Mouse (Mus musculus) spleen, postnatal 36 days (tissue): ENCODE results near the gene Gm13277.
"Not testable (repeated sequence)": the region's sequence is repeated elsewhere in the genome, so short reads cannot be mapped to it uniquely, and the experiment has no call there.

Source experiments
- DNase-seq, 2 experiments: peaks; one replicate each; pipeline ENCODE4 v3.0.0; 2022; ENCODE audit warnings: low spot score in 2 of 2, mixed read lengths in 1 of 2

The Gm13277 gene

GRCm38 (mm10) chr4:88785409-88785808 lies 3.0 kb upstream of the Gm13277 start, which contains the start of gene Gm13276:
Gm13276 (plus strand) TSS chr4:88785709.
- not testable (repeated sequence) for DNase-seq

DNA sequence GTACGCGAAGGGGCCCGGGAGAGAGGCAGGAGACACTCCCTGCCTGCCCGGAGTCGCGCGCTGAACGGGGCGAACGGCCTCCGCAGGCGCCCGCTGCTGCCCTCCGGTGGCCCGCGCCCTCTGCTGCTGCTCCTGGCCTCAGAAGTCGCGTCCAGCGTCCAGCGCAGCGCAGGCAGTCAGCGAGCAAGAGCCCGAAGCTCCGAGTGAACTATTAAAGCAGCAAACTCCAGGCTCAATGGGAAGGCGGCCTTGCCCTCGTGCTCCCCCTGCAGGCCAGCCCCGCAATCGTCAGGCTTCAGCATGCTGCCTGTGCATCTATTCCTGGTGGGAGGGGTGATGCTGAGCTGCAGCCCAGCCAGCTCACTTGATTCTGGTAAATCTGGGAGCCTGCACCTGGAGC lies 2.8 kb downstream of the Gm13277 start, which contains the start of gene Gm13278:
Gm13278 (plus strand) TSS at position 301 of the 400 bp plus-strand sequence.
- not testable (repeated sequence) for DNase-seq

DNA sequence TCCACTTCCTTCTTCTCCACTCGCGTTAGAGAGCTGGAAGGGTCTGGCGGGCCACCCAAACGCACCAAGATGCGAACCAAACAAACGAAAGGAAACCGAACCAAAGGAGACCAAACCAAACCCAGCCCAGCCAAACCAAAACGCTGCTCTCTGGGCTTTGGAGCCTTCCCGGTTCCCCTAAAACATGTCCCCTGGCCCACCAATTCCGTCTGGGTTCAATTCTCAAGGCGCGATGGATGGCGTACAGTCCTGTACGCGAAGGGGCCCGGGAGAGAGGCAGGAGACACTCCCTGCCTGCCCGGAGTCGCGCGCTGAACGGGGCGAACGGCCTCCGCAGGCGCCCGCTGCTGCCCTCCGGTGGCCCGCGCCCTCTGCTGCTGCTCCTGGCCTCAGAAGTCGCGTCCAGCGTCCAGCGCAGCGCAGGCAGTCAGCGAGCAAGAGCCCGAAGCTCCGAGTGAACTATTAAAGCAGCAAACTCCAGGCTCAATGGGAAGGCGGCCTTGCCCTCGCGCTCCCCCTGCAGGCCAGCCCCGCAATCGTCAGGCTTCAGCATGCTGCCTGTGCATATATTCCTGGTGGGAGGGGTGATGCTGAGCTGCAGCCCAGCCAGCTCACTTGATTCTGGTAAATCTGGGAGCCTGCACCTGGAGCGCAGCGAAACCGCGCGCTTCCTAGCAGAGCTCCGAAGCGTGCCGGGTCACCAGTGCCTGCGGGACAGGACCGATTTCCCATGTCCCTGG lies 5.7 kb downstream of the Gm13277 start, which contains the start of gene Gm13275:
Gm13275 (plus strand) TSS at position 552 of the 740 bp plus-strand sequence.
- peak; percentile 55 to 58 for DNase-seq

- not testable (repeated sequence) for DNase-seq
These were observed 8.7 kb downstream of the Gm13277 start, which contains the start of gene Gm13279 for GRCm38 (mm10) chr4:88797097-88797496. Gm13279 (plus strand) TSS chr4:88797397.

DNA sequence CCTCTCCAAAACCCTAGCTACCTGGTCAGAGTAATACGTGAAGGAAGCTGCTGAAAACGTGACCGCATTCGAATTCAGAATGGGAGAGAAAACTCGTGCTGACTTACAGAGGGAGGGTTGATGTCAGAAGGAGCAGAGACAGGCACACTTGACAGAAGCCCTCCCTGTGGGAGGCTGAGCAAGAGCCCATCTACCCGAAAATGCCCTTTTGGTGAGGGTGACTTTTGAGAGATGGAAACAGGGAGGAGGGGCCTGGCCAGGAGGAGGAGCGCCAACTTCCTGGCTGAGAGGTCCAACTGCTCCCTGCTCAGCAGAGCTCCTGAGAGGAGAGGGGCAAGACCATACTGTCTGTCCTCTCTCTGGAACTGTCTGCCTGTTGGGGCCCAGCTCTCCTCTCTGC lies 10.9 kb downstream of the Gm13277 start, which contains the start of gene Gm13285:
Gm13285 (plus strand) TSS at position 301 of the 400 bp plus-strand sequence.
- not testable (repeated sequence) for DNase-seq

GRCm38 (mm10) chr4:88802954-88803353 lies 14.5 kb downstream of the Gm13277 start, which contains the start of gene Gm13287:
Gm13287 (plus strand) TSS chr4:88803254.
- DNase-seq, result not testable (repeated sequence)

DNA sequence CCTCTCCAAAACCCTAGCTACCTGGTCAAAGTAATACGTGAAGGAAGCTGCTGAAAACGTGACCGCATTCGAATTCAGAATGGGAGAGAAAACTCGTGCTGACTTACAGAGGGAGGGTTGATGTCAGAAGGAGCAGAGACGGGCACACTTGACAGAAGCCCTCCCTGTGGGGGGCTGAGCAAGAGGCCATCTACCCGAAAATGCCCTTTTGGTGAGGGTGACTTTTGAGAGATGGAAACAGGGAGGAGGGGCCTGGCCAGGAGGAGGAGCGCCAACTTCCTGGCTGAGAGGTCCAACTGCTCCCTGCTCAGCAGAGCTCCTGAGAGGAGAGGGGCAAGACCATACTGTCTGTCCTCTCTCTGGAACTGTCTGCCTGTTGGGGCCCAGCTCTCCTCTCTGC lies 16.8 kb downstream of the Gm13277 start, which contains the start of gene Gm13288:
Gm13288 (plus strand) TSS at position 301 of the 400 bp plus-strand sequence.
- not testable (repeated sequence) for DNase-seq

DNA sequence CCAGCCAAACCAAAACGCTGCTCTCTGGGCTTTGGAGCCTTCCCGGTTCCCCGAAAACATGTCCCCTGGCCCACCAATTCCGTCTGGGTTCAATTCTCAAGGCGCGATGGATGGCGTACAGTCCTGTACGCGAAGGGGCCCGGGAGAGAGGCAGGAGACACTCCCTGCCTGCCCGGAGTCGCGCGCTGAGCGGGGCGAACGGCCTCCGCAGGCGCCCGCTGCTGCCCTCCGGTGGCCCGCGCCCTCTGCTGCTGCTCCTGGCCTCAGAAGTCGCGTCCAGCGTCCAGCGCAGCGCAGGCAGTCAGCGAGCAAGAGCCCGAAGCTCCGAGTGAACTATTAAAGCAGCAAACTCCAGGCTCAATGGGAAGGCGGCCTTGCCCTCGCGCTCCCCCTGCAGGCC lies 17.3 kb downstream of the Gm13277 start:
- DNase-seq, result peak in 1 of 2 experiments; percentile 9

GRCm38 (mm10) chr4:88815928-88816327 lies 27.5 kb downstream of the Gm13277 start, which contains the start of gene Ifna7:
Ifna7 (plus strand) TSS chr4:88816228.
- DNase-seq, result no peak

DNA sequence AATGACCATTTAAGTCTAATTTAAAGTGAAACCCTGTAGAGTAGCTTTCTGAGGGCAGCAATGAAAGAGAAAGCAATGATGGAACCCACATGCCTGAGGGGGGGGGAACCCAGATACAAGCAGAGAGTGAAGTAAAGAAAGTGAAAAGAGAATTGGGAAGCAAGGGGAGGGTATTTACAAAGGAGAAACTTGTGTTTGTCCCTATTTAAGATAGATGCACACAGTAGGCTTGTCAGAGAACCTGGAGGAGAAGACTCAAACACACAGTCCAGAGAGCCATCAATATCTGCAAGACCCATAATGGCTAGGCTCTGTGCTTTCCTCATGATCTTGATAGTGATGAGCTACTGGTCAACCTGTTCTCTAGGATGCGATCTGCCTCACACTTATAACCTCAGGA lies 31.2 kb downstream of the Gm13277 start, which contains the start of gene Ifna11:
Ifna11 (plus strand) TSS at position 301 of the 400 bp plus-strand sequence.
- no peak for DNase-seq

DNA sequence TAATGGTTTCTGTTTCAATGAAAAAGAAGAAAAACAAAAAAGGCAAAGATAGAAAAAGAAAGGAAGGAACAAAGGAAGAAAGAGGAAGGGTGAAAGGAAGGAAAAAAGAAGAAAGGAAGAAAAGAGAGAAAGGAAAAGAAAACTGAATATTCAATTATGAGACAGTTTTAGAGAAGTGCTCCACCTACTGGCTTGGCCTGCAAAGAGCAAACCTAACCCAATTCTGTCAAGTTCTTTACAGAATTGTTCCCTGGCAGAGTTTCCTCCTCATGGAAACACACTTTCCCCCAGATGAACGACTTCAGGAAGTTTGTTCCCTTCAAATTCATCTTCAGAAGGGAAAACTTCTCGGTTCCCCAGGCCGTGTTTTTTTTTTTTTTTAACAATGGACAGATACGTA lies 34.6 kb downstream of the Gm13277 start:
- no peak for DNase-seq

DNA sequence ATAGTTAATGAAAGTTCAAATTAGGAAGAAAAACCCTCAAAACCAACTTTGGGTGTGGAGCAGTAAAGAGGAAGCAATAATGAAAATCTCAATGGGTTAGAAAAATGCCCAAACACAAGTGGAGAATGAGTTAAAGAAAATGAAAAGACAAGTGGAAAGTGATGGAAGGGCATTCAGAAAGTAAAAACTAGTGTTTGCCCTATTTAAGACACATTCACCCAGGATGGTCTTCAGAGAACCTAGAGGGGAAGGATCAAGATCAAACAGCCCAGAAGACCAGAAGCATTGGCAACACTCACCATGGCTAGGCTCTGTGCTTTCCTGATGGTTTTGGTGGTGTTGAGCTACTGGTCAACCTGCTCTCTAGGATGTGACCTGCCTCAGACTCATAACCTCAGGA lies 38.7 kb downstream of the Gm13277 start, which contains the start of gene Ifna6:
Ifna6 (plus strand) TSS at position 301 of the 400 bp plus-strand sequence.
- DNase-seq, result not testable (repeated sequence)

GRCm38 (mm10) chr4:88830523-88830922 lies 42.1 kb downstream of the Gm13277 start:
- no peak for DNase-seq

- DNase-seq, result not testable (repeated sequence)
These were observed 46.8 kb downstream of the Gm13277 start, which contains the start of gene Ifna5 for GRCm38 (mm10) chr4:88835225-88835624. Ifna5 (plus strand) TSS chr4:88835525.
